8 mouse cellular contexts compared by ENCODE assay signal in the genomic region with DNA sequence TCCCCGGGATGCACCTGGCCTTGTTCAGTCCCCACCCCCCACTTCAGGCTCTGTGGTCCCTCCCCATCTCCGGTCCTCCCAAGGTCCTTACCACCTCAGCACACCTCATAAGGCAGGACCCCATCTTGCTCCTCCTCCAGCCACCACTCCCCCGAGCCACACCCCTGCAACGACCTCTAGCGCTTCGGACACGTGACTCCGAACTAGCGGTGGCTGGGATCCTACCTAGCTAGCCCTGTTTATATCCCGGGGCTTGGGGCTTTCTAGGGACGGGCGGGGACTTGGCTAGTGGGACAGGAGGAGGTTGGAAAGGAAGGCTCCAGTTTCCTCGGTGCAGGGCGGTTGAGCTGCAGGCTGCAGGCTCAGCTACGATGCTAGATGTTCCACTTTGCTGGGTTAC. TPM values are rescaled to one million over a fixed set of nuclear protein-coding genes. Genes with fewer than 3 reads are reported as not detected.
A peak's percentile ranks its signal among the peaks of the same experiment; 100 is the strongest.
DNase-seq lines count a peak whose midpoint lies in the region; ATAC-seq and TF ChIP-seq lines count a peak whose summit lies in the region.

No protein-coding gene starts in this region.

- H3K4me3 ChIP-seq in left cerebral cortex, adult 2 months = peak overlapping the region; percentile 33
- peak overlapping the region; percentile 49 for H3K4me3 ChIP-seq in embryonic facial prominence, embryonic 10.5 days
- H3K4me3 ChIP-seq in kidney, postnatal 0 days (replicated peaks; ENCODE audit: low read depth, low read length) = no peak overlapping the region
- peak overlapping the region; percentile 5; the same call in 1 of the 2 replicates for H3K4me3 ChIP-seq in midbrain, embryonic 12.5 days

- intact Hi-C loops in left cerebral cortex, adult 2 months (cut with DNase I) = no loop called here

- H3K27ac ChIP-seq in left cerebral cortex, adult 2 months = no peak overlapping the region
- H3K27ac ChIP-seq in embryonic facial prominence, embryonic 10.5 days (replicated peaks) = no peak overlapping the region; the same call in 1 of the 2 replicates
- H3K27ac ChIP-seq in kidney, postnatal 0 days = no peak overlapping the region
- H3K27ac ChIP-seq in midbrain, embryonic 12.5 days (replicated peaks) = no peak overlapping the region

- no peak for TF ChIP-seq CTCF in left cerebral cortex, adult 2 months (IDR thresholded peaks at IDR 0.05)
- no peak for TF ChIP-seq CTCF in kidney, postnatal 0 days (IDR thresholded peaks at IDR 0.05; ENCODE audit: low read depth)

- H3K36me3 ChIP-seq in embryonic facial prominence, embryonic 10.5 days (replicated peaks) = peaks cover 7% of the 10 kb centered on the region
- H3K36me3 ChIP-seq in kidney, postnatal 0 days (ENCODE audit: insufficient read depth, low read length) = peaks cover 5% of the 10 kb centered on the region; the same call in 1 of the 2 replicates
- H3K36me3 ChIP-seq in midbrain, embryonic 12.5 days = no peaks in the 10 kb centered on the region

- DNase-seq in left cerebral cortex, adult 2 months (ENCODE audit: extremely low spot score in 1 of 2, low spot score in 2 of 2) = no peak
- no peak for DNase-seq in left cerebral cortex, adult 8-10 months (ENCODE audit: low spot score in 2 of 2)
- DNase-seq in embryonic facial prominence, embryonic 10.5 days (ENCODE audit: low spot score) = peak; percentile 53
- DNase-seq in kidney, postnatal 0 days (ENCODE audit: low spot score) = no peak
- no peak for DNase-seq in spleen, adult 18-20 months
- no peak for DNase-seq in urinary bladder, postnatal 25 days (ENCODE audit: low spot score)
- no peak for DNase-seq in gastrocnemius, postnatal 10 days

- peaks cover 11% of the 10 kb centered on the region for H3K4me1 ChIP-seq in embryonic facial prominence, embryonic 10.5 days
- no peaks in the 10 kb centered on the region for H3K4me1 ChIP-seq in kidney, postnatal 0 days (replicated peaks; ENCODE audit: insufficient read depth, low read length)
- H3K4me1 ChIP-seq in midbrain, embryonic 12.5 days = no peaks in the 10 kb centered on the region

- peak overlapping the region; percentile 37 for H3K4me2 ChIP-seq in kidney, postnatal 0 days (ENCODE audit: low read length)
- H3K4me2 ChIP-seq in midbrain, embryonic 12.5 days (replicated peaks) = peak overlapping the region; percentile 41

- peak; percentile 46; the same call in 1 of the 2 replicates for ATAC-seq in kidney, postnatal 0 days (replicated peaks; ENCODE audit: low FRiP score, low read depth)
- peak; percentile 38; the same call in 1 of the 2 replicates for ATAC-seq in midbrain, embryonic 12.5 days (ENCODE audit: low FRiP score, low read depth)

- H3K9me3 ChIP-seq in embryonic facial prominence, embryonic 10.5 days = 0 out of 2 replicates have a peak, but pooled peaks cover 5% of the 10 kb centered on the region
- H3K9me3 ChIP-seq in kidney, postnatal 0 days (replicated peaks; ENCODE audit: low read length) = no peaks in the 10 kb centered on the region
- no peaks in the 10 kb centered on the region for H3K9me3 ChIP-seq in midbrain, embryonic 12.5 days

- H3K9ac ChIP-seq in kidney, postnatal 0 days (ENCODE audit: low read depth, low read length) = no peak overlapping the region
- no peak overlapping the region for H3K9ac ChIP-seq in midbrain, embryonic 12.5 days (replicated peaks)

- 2% methylated on average over 15 of the region's 15 CpGs for WGBS in embryonic facial prominence, embryonic 10.5 days
- 5% methylated on average over 15 of the region's 15 CpGs for WGBS in kidney, postnatal 0 days
- WGBS in midbrain, embryonic 12.5 days = 3% methylated on average over 15 of the region's 15 CpGs

- peaks cover 22% of the 10 kb centered on the region for H3K27me3 ChIP-seq in embryonic facial prominence, embryonic 10.5 days (replicated peaks; ENCODE audit: low read depth, poor library complexity, severe bottlenecking)
- no peaks in the 10 kb centered on the region for H3K27me3 ChIP-seq in kidney, postnatal 0 days (ENCODE audit: insufficient read depth, low read length)
- H3K27me3 ChIP-seq in midbrain, embryonic 12.5 days = peaks cover 20% of the 10 kb centered on the region

RNA-seq across cellular contexts. Expression of a gene that starts 7.2 kb away (rescaled TPM):
- total RNA-seq in left cerebral cortex, adult 2 months (2021) = 1 to 10 TPM; 7.4 to 7.9 TPM
- 10 to 100 TPM in 1 of 4 experiments, 1 to 10 TPM in 3; 9.0 to 10.5 (median 9.6) TPM for total RNA-seq in left cerebral cortex, adult 8-10 months (2022)
- polyA plus RNA-seq in embryonic facial prominence, embryonic 10.5 days (2016; fragmentation: Nextera tagmentation; extraction: Ambion mirVana) = 5.2 and 6.3 TPM in 2 replicates
- polyA plus RNA-seq in kidney, postnatal 0 days (2015; fragmentation: Nextera tagmentation; extraction: Ambion mirVana) = 5.4 and 6.4 TPM in 2 replicates
- polyA plus RNA-seq in midbrain, embryonic 12.5 days (2016; fragmentation: Nextera tagmentation; extraction: Ambion mirVana) = 3.9 and 4.8 TPM in 2 replicates
- 1 to 10 TPM; 7.1 to 8.8 TPM for total RNA-seq in gastrocnemius, postnatal 10 days (2021)

RNA-seq across cellular contexts. Expression of a gene that starts 10.3 kb away (rescaled TPM):
- total RNA-seq in left cerebral cortex, adult 2 months (2021) = 10 to 100 TPM; 27.1 to 27.8 TPM
- total RNA-seq in left cerebral cortex, adult 8-10 months (2022) = 10 to 100 TPM; 28.6 to 31.6 (median 30.2) TPM
- 56.6 and 60.0 TPM in 2 replicates for polyA plus RNA-seq in embryonic facial prominence, embryonic 10.5 days (2016; fragmentation: Nextera tagmentation; extraction: Ambion mirVana)
- polyA plus RNA-seq in kidney, postnatal 0 days (2015; fragmentation: Nextera tagmentation; extraction: Ambion mirVana) = 35.0 and 36.3 TPM in 2 replicates
- polyA plus RNA-seq in midbrain, embryonic 12.5 days (2016; fragmentation: Nextera tagmentation; extraction: Ambion mirVana) = 50.5 and 54.6 TPM in 2 replicates
- 10 to 100 TPM; 13.7 to 14.9 TPM for total RNA-seq in gastrocnemius, postnatal 10 days (2021)

RNA-seq across cellular contexts. Expression of a gene that starts 32.6 kb away (rescaled TPM):
- total RNA-seq in left cerebral cortex, adult 2 months (2021) = 1 to 10 TPM; 2.2 to 2.6 TPM
- 1 to 10 TPM; 2.5 to 5.9 (median 3.8) TPM for total RNA-seq in left cerebral cortex, adult 8-10 months (2022)
- polyA plus RNA-seq in embryonic facial prominence, embryonic 10.5 days (2016; fragmentation: Nextera tagmentation; extraction: Ambion mirVana) = 124 and 130 TPM in 2 replicates
- polyA plus RNA-seq in kidney, postnatal 0 days (2015; fragmentation: Nextera tagmentation; extraction: Ambion mirVana) = 55.9 and 66.3 TPM in 2 replicates
- 76.4 and 85.5 TPM in 2 replicates for polyA plus RNA-seq in midbrain, embryonic 12.5 days (2016; fragmentation: Nextera tagmentation; extraction: Ambion mirVana)
- total RNA-seq in gastrocnemius, postnatal 10 days (2021) = 10 to 100 TPM; 14.0 to 18.8 TPM

RNA-seq across cellular contexts. Expression of a gene that starts 33.4 kb away (rescaled TPM):
- total RNA-seq in left cerebral cortex, adult 2 months (2021) = under 1 TPM; 0.36 to 0.75 TPM
- total RNA-seq in left cerebral cortex, adult 8-10 months (2022) = under 1 TPM; 0.40 to 0.98 (median 0.59) TPM
- 8.6 and 17.3 TPM in 2 replicates for polyA plus RNA-seq in embryonic facial prominence, embryonic 10.5 days (2016; fragmentation: Nextera tagmentation; extraction: Ambion mirVana)
- 1.5 and 2.0 TPM in 2 replicates for polyA plus RNA-seq in kidney, postnatal 0 days (2015; fragmentation: Nextera tagmentation; extraction: Ambion mirVana)
- polyA plus RNA-seq in midbrain, embryonic 12.5 days (2016; fragmentation: Nextera tagmentation; extraction: Ambion mirVana) = 0.90 and 1.1 TPM in 2 replicates
- total RNA-seq in gastrocnemius, postnatal 10 days (2021) = 1 to 10 TPM; 2.1 to 2.4 TPM

RNA-seq across cellular contexts. Expression of a gene that starts 41.4 kb away (rescaled TPM):
- 100 to 1,000 TPM; 123 to 132 TPM for total RNA-seq in left cerebral cortex, adult 2 months (2021)
- 100 to 1,000 TPM; 131 to 143 (median 135) TPM for total RNA-seq in left cerebral cortex, adult 8-10 months (2022)
- polyA plus RNA-seq in embryonic facial prominence, embryonic 10.5 days (2016; fragmentation: Nextera tagmentation; extraction: Ambion mirVana) = 64.4 and 70.4 TPM in 2 replicates
- polyA plus RNA-seq in kidney, postnatal 0 days (2015; fragmentation: Nextera tagmentation; extraction: Ambion mirVana) = 57.9 and 61.7 TPM in 2 replicates
- 96.5 and 102 TPM in 2 replicates for polyA plus RNA-seq in midbrain, embryonic 12.5 days (2016; fragmentation: Nextera tagmentation; extraction: Ambion mirVana)
- total RNA-seq in gastrocnemius, postnatal 10 days (2021) = 10 to 100 TPM; 82.7 to 83.2 TPM
